Mouse (Mus musculus) embryonic facial prominence, embryonic 10.5 days (tissue): ENCODE results near the gene Hnrnph3. TPM values are rescaled to one million over a fixed set of nuclear protein-coding genes. Genes with fewer than 3 reads are reported as not detected.

Experiments
- DNase-seq: peaks from one replicate; pipeline ENCODE4 v3.0.0-alpha.2; 2017; ENCODE audit warnings: low spot score
- H3K27ac ChIP-seq: fragments of 300-500 bp; sonication (generic); replicated peaks from 2 replicates; pipeline ENCODE4 v1.5.1; 2016; ENCODE audit warnings: mild to moderate bottlenecking
- H3K27me3 ChIP-seq: fragments of 300-500 bp; sonication (generic); replicated peaks from 2 replicates; pipeline ENCODE4 v1.6.1; 2016; ENCODE audit warnings: low read depth, mild to moderate bottlenecking; ENCODE audit not compliant: poor library complexity, severe bottlenecking
- H3K36me3 ChIP-seq: fragments of 300-500 bp; sonication (generic); replicated peaks from 2 replicates; pipeline ENCODE4 v1.6.1; 2016; ENCODE audit warnings: mild to moderate bottlenecking, moderate library complexity
- H3K4me1 ChIP-seq: fragments of 300-500 bp; sonication (generic); 2 replicates; pipeline ENCODE4 v1.6.1; 2016
- H3K4me3 ChIP-seq: fragments of 300-500 bp; sonication (generic); 2 replicates; pipeline ENCODE4 v1.5.1; 2016; ENCODE audit warnings: mild to moderate bottlenecking, moderate library complexity
- H3K9me3 ChIP-seq: fragments of 300-500 bp; sonication (generic); 2 replicates; pipeline ENCODE4 v1.6.1; 2016; ENCODE audit warnings: mild to moderate bottlenecking
- WGBS: fragments of 180-500 bp; shearing (Covaris S2); methylation state at CpG from one replicate; pipeline ENCODE4 v1.1.7; 2016; 5-methylcytosine and 5-hydroxymethylcytosine counted together
- polyA plus RNA-seq: library from polyadenylated mRNA; unstranded; fragments of >200 nt; fragmentation: Nextera tagmentation; extraction: Ambion mirVana; gene quantifications from 2 replicates; pipeline ENCODE4 v1.2.1, GENCODE M21; 2016

Gene Hnrnph3
- polyA plus RNA-seq, 1 experiment from 2014 or later = 180 TPM

- Histone ChIP-seq H3K9me3 (no peaks in the 10 kb centered on the region), H3K36me3 (peaks cover 98% of the 10 kb centered on the region), H3K4me3 (no peak overlapping the region), H3K27ac (no peak overlapping the region), H3K27me3 (no peaks in the 10 kb centered on the region), H3K4me1 (no peaks in the 10 kb centered on the region)
- DNase-seq = no peak
- 94% methylated on average over 11 of the region's 11 CpGs for WGBS
These were observed 58.2 kb downstream of the Hnrnph3 start for GRCm38 (mm10) chr10:62965796-62966195.

Other genes starting within 250 kb of the Hnrnph3 start
- 173 and 174 TPM in 2 replicates for gene Ccar1, start 231.9 kb downstream of the Hnrnph3 start, polyA plus RNA-seq
- 28.9 and 34.5 TPM in 2 replicates for gene Tet1, start 115.2 kb downstream of the Hnrnph3 start, polyA plus RNA-seq
- 8.1 and 9.4 TPM in 2 replicates for gene Slc25a16, start 103.6 kb downstream of the Hnrnph3 start, polyA plus RNA-seq
- gene Dna2, start 77.2 kb downstream of the Hnrnph3 start, polyA plus RNA-seq = 37.1 and 39.1 TPM in 2 replicates
- 25.0 and 25.4 TPM in 2 replicates for gene Rufy2, start 44.0 kb downstream of the Hnrnph3 start, polyA plus RNA-seq
- 0.75 and 1.1 TPM in 2 replicates for gene Pbld2, start 98 bp upstream of the Hnrnph3 start, polyA plus RNA-seq
- gene Pbld1, start 35.9 kb upstream of the Hnrnph3 start, polyA plus RNA-seq = 2.0 and 2.3 TPM in 2 replicates
- gene Atoh7, start 75.4 kb upstream of the Hnrnph3 start, polyA plus RNA-seq = 0.26 and 0.29 TPM in 2 replicates
- gene Mypn, start 179.7 kb upstream of the Hnrnph3 start, polyA plus RNA-seq = 0.04 TPM in 1 of 2 replicates, not detected in the other
- gene Herc4, start 219.6 kb upstream of the Hnrnph3 start, polyA plus RNA-seq = 46.1 and 50.5 TPM in 2 replicates